Mouse (Mus musculus) layer of hippocampus, postnatal 36 days (tissue): ENCODE data around the gene Cul9. TPM values are rescaled to one million over a fixed set of nuclear protein-coding genes. Genes with fewer than 3 reads are reported as not detected.
"Not testable (repeated sequence)": the region's sequence is repeated elsewhere in the genome, so short reads cannot be mapped to it uniquely, and the experiment has no call there.

Experiments used
- DNase-seq, 2 experiments: peaks; one replicate each; pipeline ENCODE4 v3.0.0; 2022
- total RNA-seq, 2 experiments: library from RNA; stranded (reverse); gene quantifications; 2 replicates each; pipeline ENCODE4 v1.2.3; 2021

Cul9 gene
- total RNA-seq, 2 experiments from 2014 or later, result 56.0 to 59.4 TPM

GRCm38 (mm10) chr17:46497956-46498355 is 48.2 kb downstream of the Cul9 start:
- no peak for DNase-seq

- DNase-seq, result peak; percentile 79
These were observed 49.4 kb downstream of the Cul9 start, which contains the start of gene Dnph1 for GRCm38 (mm10) chr17:46496623-46497434. TSS of gene Dnph1 (plus strand) at chr17:46496711.

- not testable (repeated sequence) for DNase-seq
These were observed 50.1 kb downstream of the Cul9 start for GRCm38 (mm10) chr17:46496081-46496480.

- DNase-seq, result no peak
These were observed 50.7 kb downstream of the Cul9 start for GRCm38 (mm10) chr17:46495486-46495885.

GRCm38 (mm10) chr17:46487431-46487830 is 58.8 kb downstream of the Cul9 start, which contains the start of gene Ttbk1:
TSS of gene Ttbk1 (minus strand) at chr17:46487675.
- peak; percentile 56 to 59 for DNase-seq

GRCm38 (mm10) chr17:46486995-46487394 is 59.2 kb downstream of the Cul9 start:
- no peak for DNase-seq

- no peak for DNase-seq
These were observed 61.7 kb downstream of the Cul9 start for GRCm38 (mm10) chr17:46484461-46484875.

- DNase-seq, result peak in 1 of 2 experiments; percentile 25
These were observed 62.2 kb downstream of the Cul9 start for GRCm38 (mm10) chr17:46484021-46484431.

- peak; percentile 46 to 60 for DNase-seq
These were observed 62.6 kb downstream of the Cul9 start for GRCm38 (mm10) chr17:46483561-46484001.

GRCm38 (mm10) chr17:46477286-46477685 is 68.9 kb downstream of the Cul9 start:
- no peak for DNase-seq

GRCm38 (mm10) chr17:46476601-46477000 is 69.6 kb downstream of the Cul9 start:
- DNase-seq, result no peak

- peak in 1 of 2 experiments; percentile 28 for DNase-seq
These were observed 78.4 kb downstream of the Cul9 start for GRCm38 (mm10) chr17:46467830-46468229.

- DNase-seq, result no peak
These were observed 84.0 kb downstream of the Cul9 start for GRCm38 (mm10) chr17:46462226-46462625.

- DNase-seq, result no peak
These were observed 84.8 kb downstream of the Cul9 start for GRCm38 (mm10) chr17:46461347-46461746.

- no peak for DNase-seq
These were observed 85.5 kb downstream of the Cul9 start for GRCm38 (mm10) chr17:46460673-46461072.

GRCm38 (mm10) chr17:46458439-46458838 is 87.7 kb downstream of the Cul9 start:
- DNase-seq, result no peak

GRCm38 (mm10) chr17:46457791-46458190 is 88.4 kb downstream of the Cul9 start:
- peak in 1 of 2 experiments; percentile 34 for DNase-seq

- DNase-seq, result no peak
These were observed 91.0 kb downstream of the Cul9 start for GRCm38 (mm10) chr17:46455110-46455691.

GRCm38 (mm10) chr17:46454539-46454938 is 91.6 kb downstream of the Cul9 start:
- DNase-seq, result no peak

GRCm38 (mm10) chr17:46453970-46454411 is 92.2 kb downstream of the Cul9 start:
- no peak for DNase-seq

GRCm38 (mm10) chr17:46453302-46453948 is 92.8 kb downstream of the Cul9 start:
- DNase-seq, result no peak

- no peak for DNase-seq
These were observed 93.5 kb downstream of the Cul9 start for GRCm38 (mm10) chr17:46452683-46453082.
